Mouse (Mus musculus) kidney, adult 11 months (tissue): ENCODE results near the gene Bcorl1.

Source experiments
- DNase-seq: peaks from one replicate; pipeline ENCODE4 v3.0.0; 2022

Gene Bcorl1

GRCm38 (mm10) chrX:48341141-48341540, at the start of gene Bcorl1:
TSS of gene Bcorl1 (plus strand) at chrX:48341358.
- DNase-seq, result peak; percentile 41

GRCm38 (mm10) chrX:48291413-48291812, 49.7 kb upstream of the Bcorl1 start:
- no peak for DNase-seq

- no peak for DNase-seq
These were observed 35.8 kb upstream of the Bcorl1 start for GRCm38 (mm10) chrX:48305356-48305755.

GRCm38 (mm10) chrX:48310706-48311517, 30.2 kb upstream of the Bcorl1 start:
- no peak for DNase-seq

- no peak for DNase-seq
These were observed 29.4 kb upstream of the Bcorl1 start for GRCm38 (mm10) chrX:48311727-48312126.

GRCm38 (mm10) chrX:48314530-48315079, 26.6 kb upstream of the Bcorl1 start:
- peak; percentile 88 for DNase-seq

- no peak for DNase-seq
These were observed 23.7 kb upstream of the Bcorl1 start for GRCm38 (mm10) chrX:48317444-48317843.

GRCm38 (mm10) chrX:48318194-48318593, 23.0 kb upstream of the Bcorl1 start:
- peak; percentile 12 for DNase-seq

- DNase-seq, result peak; percentile 15
These were observed 613 bp upstream of the Bcorl1 start for GRCm38 (mm10) chrX:48340441-48341049.

- peak; percentile 66 for DNase-seq
These were observed 533 bp downstream of the Bcorl1 start for GRCm38 (mm10) chrX:48341621-48342161.

- peak; percentile 6 for DNase-seq
These were observed 1.6 kb downstream of the Bcorl1 start for GRCm38 (mm10) chrX:48342731-48343130.

- DNase-seq, result peak; percentile 87
These were observed 2.3 kb downstream of the Bcorl1 start for GRCm38 (mm10) chrX:48343461-48343952.

- no peak for DNase-seq
These were observed 2.9 kb downstream of the Bcorl1 start for GRCm38 (mm10) chrX:48343966-48344642.

GRCm38 (mm10) chrX:48344643-48345384, 3.7 kb downstream of the Bcorl1 start:
- DNase-seq, result peak; percentile 8

- DNase-seq, result no peak
These were observed 4.3 kb downstream of the Bcorl1 start for GRCm38 (mm10) chrX:48345385-48345932.

- no peak for DNase-seq
These were observed 14.2 kb downstream of the Bcorl1 start for GRCm38 (mm10) chrX:48355346-48355745.

GRCm38 (mm10) chrX:48365836-48366577, 24.8 kb downstream of the Bcorl1 start:
- no peak for DNase-seq

GRCm38 (mm10) chrX:48367841-48368240, 26.7 kb downstream of the Bcorl1 start:
- no peak for DNase-seq

GRCm38 (mm10) chrX:48383643-48384042, 42.5 kb downstream of the Bcorl1 start:
- peak; percentile 11 for DNase-seq

- no peak for DNase-seq
These were observed 44.8 kb downstream of the Bcorl1 start for GRCm38 (mm10) chrX:48385927-48386326.

GRCm38 (mm10) chrX:48389380-48389779, 48.2 kb downstream of the Bcorl1 start:
- no peak for DNase-seq
